Mouse (Mus musculus): ENCODE results near the gene Fiz1. TPM values are rescaled to one million over a fixed set of nuclear protein-coding genes. Genes with fewer than 3 reads are reported as not detected.
A peak's percentile ranks its signal among the peaks of the same experiment; 100 is the strongest.

Gene Fiz1
- polyA plus RNA-seq, 1 experiment from 2014 or later: 26.2 TPM

- ATAC-seq (replicated peaks; ENCODE audit: insufficient number of reproducible peaks, insufficient read depth, low FRiP score, low read depth): no peak
- Histone ChIP-seq H3K4me3 (no peak overlapping the region), H3K27me3 (peaks cover 7% of the 10 kb centered on the region; the same call in 1 of the 2 replicates), H3K9ac (no peak overlapping the region), H3K4me2 (no peak overlapping the region), H3K36me3 (no peaks in the 10 kb centered on the region), H3K27ac (no peak overlapping the region), H3K4me1 (replicated peaks) (0 out of 2 replicates have a peak, but pooled peaks cover 3% of the 10 kb centered on the region), H3K9me3 (replicated peaks) (no peaks in the 10 kb centered on the region)
- WGBS: 79% methylated on average over 5 of the region's 5 CpGs
Observed at GRCm38 (mm10) chr7:4964988-4965387, 49.5 kb downstream of the Fiz1 start.

DNA sequence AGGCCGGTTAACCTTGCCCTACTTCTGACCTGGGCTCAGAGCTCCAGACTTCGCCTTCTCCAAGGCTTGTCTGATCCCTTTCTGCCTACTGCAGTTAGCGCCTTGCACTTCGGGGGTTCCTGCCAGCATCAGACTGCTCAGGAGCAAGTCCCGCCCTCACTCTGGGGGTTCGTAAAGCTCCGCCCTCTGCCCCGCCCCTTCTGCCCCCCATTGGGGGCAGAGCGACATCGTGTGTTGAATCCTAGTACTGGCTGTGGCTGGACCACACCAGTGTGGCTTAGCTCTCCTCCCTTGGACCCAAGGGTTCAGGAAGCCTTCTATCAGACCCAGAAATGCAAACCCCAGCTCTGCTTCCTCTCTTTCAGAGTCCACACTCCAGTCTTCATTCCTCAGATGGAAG lies 50.2 kb downstream of the Fiz1 start, which contains the start of gene Sbk2:
Gene Sbk2 (minus strand): TSS at position 135 of the 400 bp plus-strand sequence.
- Histone ChIP-seq H3K4me2 (peak within 1 kb of the TSS; percentile 43), H3K4me1 (replicated peaks) (0 out of 2 replicates have a peak, but pooled peaks cover 3% of the 10 kb centered on the region), H3K9ac (no peak within 1 kb of the TSS), H3K27me3 (peaks cover 7% of the 10 kb centered on the region; the same call in 1 of the 2 replicates), H3K36me3 (no peaks in the 10 kb centered on the region), H3K4me3 (0 out of 2 replicates have a peak within 1 kb of the TSS, but pooled peaks have one; percentile 2), H3K9me3 (replicated peaks) (no peaks in the 10 kb centered on the region), H3K27ac (no peak within 1 kb of the TSS)
- ATAC-seq (replicated peaks; ENCODE audit: insufficient number of reproducible peaks, insufficient read depth, low FRiP score, low read depth): peak; percentile 85
- WGBS: 3% methylated on average over 10 of the region's 10 CpGs

GRCm38 (mm10) chr7:4963527-4963926 lies 51.0 kb downstream of the Fiz1 start:
- Histone ChIP-seq H3K4me2 (no peak overlapping the region), H3K4me3 (no peak overlapping the region), H3K27ac (no peak overlapping the region), H3K27me3 (peaks cover 7% of the 10 kb centered on the region; the same call in 1 of the 2 replicates), H3K36me3 (no peaks in the 10 kb centered on the region), H3K9ac (no peak overlapping the region), H3K9me3 (replicated peaks) (no peaks in the 10 kb centered on the region), H3K4me1 (replicated peaks) (0 out of 2 replicates have a peak, but pooled peaks cover 3% of the 10 kb centered on the region)
- WGBS: 67% methylated on average over 5 of the region's 5 CpGs
- ATAC-seq (replicated peaks; ENCODE audit: insufficient number of reproducible peaks, insufficient read depth, low FRiP score, low read depth): no peak

- ATAC-seq (replicated peaks; ENCODE audit: insufficient number of reproducible peaks, insufficient read depth, low FRiP score, low read depth): no peak
- H3K27ac ChIP-seq: no peak overlapping the region
- H3K9me3 ChIP-seq (replicated peaks): no peaks in the 10 kb centered on the region
- H3K4me2 ChIP-seq: no peak overlapping the region
- H3K27me3 ChIP-seq: no peaks in the 10 kb centered on the region
- H3K9ac ChIP-seq: no peak overlapping the region
- no peaks in the 10 kb centered on the region for H3K36me3 ChIP-seq
- H3K4me1 ChIP-seq (replicated peaks): peaks cover 16% of the 10 kb centered on the region
- WGBS: 68% methylated on average over 10 of the region's 10 CpGs
- no peak overlapping the region for H3K4me3 ChIP-seq
Observed at GRCm38 (mm10) chr7:4957361-4957760, 57.1 kb downstream of the Fiz1 start.

Other genes with a start within 250 kb of the Fiz1 start
- gene Fam71e2, start 243.4 kb downstream of the Fiz1 start, polyA plus RNA-seq (2015; fragmentation: Nextera tagmentation; extraction: Ambion mirVana): not detected in 2 replicates
- gene Il11, start 231.8 kb downstream of the Fiz1 start, polyA plus RNA-seq (2015; fragmentation: Nextera tagmentation; extraction: Ambion mirVana): 0.06 TPM in 1 of 2 replicates, not detected in the other
- gene Tmem190, start 231.8 kb downstream of the Fiz1 start, polyA plus RNA-seq (2015; fragmentation: Nextera tagmentation; extraction: Ambion mirVana): 0.25 TPM in 1 of 2 replicates, not detected in the other
- 4.2 and 5.0 TPM in 2 replicates for gene Tmem238, start 225.0 kb downstream of the Fiz1 start, polyA plus RNA-seq (2015; fragmentation: Nextera tagmentation; extraction: Ambion mirVana)
- 197 and 209 TPM in 2 replicates for gene Rpl28, start 221.8 kb downstream of the Fiz1 start, polyA plus RNA-seq (2015; fragmentation: Nextera tagmentation; extraction: Ambion mirVana)
- gene Ube2s, start 202.1 kb downstream of the Fiz1 start, polyA plus RNA-seq (2015; fragmentation: Nextera tagmentation; extraction: Ambion mirVana): 283 and 347 TPM in 2 replicates
- gene Shisa7, start 170.0 kb downstream of the Fiz1 start, polyA plus RNA-seq (2015; fragmentation: Nextera tagmentation; extraction: Ambion mirVana): 0.05 and 0.14 TPM in 2 replicates
- 3.0 and 4.8 TPM in 2 replicates for gene Isoc2b, start 144.4 kb downstream of the Fiz1 start, polyA plus RNA-seq (2015; fragmentation: Nextera tagmentation; extraction: Ambion mirVana)
- gene Isoc2a, start 137.5 kb downstream of the Fiz1 start, polyA plus RNA-seq (2015; fragmentation: Nextera tagmentation; extraction: Ambion mirVana): 1.3 and 1.6 TPM in 2 replicates
- not detected in 2 replicates for gene Gm36210, start 108.2 kb downstream of the Fiz1 start, polyA plus RNA-seq (2015; fragmentation: Nextera tagmentation; extraction: Ambion mirVana)
- 2.1 and 3.0 TPM in 2 replicates for gene Zfp628, start 99.5 kb downstream of the Fiz1 start, polyA plus RNA-seq (2015; fragmentation: Nextera tagmentation; extraction: Ambion mirVana)
- gene Nat14, start 92.7 kb downstream of the Fiz1 start, polyA plus RNA-seq (2015; fragmentation: Nextera tagmentation; extraction: Ambion mirVana): 4.2 and 5.3 TPM in 2 replicates
- 2.6 and 3.3 TPM in 2 replicates for gene Ssc5d, start 88.9 kb downstream of the Fiz1 start, polyA plus RNA-seq (2015; fragmentation: Nextera tagmentation; extraction: Ambion mirVana)
- gene Sbk2, start 50.3 kb downstream of the Fiz1 start, polyA plus RNA-seq (2015; fragmentation: Nextera tagmentation; extraction: Ambion mirVana): 4.8 and 5.3 TPM in 2 replicates
- gene Sbk3, start 43.5 kb downstream of the Fiz1 start, polyA plus RNA-seq (2015; fragmentation: Nextera tagmentation; extraction: Ambion mirVana): 0.33 and 0.55 TPM in 2 replicates
- gene Zfp579, start 18.5 kb downstream of the Fiz1 start, polyA plus RNA-seq (2015; fragmentation: Nextera tagmentation; extraction: Ambion mirVana): 22.5 and 26.7 TPM in 2 replicates
- gene Zfp524, start 282 bp downstream of the Fiz1 start, polyA plus RNA-seq (2015; fragmentation: Nextera tagmentation; extraction: Ambion mirVana): 11.3 and 12.1 TPM in 2 replicates
- gene Gm44973, start 799 bp upstream of the Fiz1 start, polyA plus RNA-seq (2015; fragmentation: Nextera tagmentation; extraction: Ambion mirVana): 0.78 TPM in 1 of 2 replicates, not detected in the other
- 3.3 and 5.5 TPM in 2 replicates for gene Zfp865, start 5.7 kb upstream of the Fiz1 start, polyA plus RNA-seq (2015; fragmentation: Nextera tagmentation; extraction: Ambion mirVana)
- 1.7 and 3.7 TPM in 2 replicates for gene Ccdc106, start 5.9 kb upstream of the Fiz1 start, polyA plus RNA-seq (2015; fragmentation: Nextera tagmentation; extraction: Ambion mirVana)
- not detected in 2 replicates for gene 4632433K11Rik, start 19.4 kb upstream of the Fiz1 start, polyA plus RNA-seq (2015; fragmentation: Nextera tagmentation; extraction: Ambion mirVana)
- 5.4 and 6.5 TPM in 2 replicates for gene Zfp784, start 23.7 kb upstream of the Fiz1 start, polyA plus RNA-seq (2015; fragmentation: Nextera tagmentation; extraction: Ambion mirVana)
- gene Zfp580, start 36.8 kb upstream of the Fiz1 start, polyA plus RNA-seq (2015; fragmentation: Nextera tagmentation; extraction: Ambion mirVana): 14.7 and 17.2 TPM in 2 replicates
- 63.0 and 78.8 TPM in 2 replicates for gene U2af2, start 47.4 kb upstream of the Fiz1 start, polyA plus RNA-seq (2015; fragmentation: Nextera tagmentation; extraction: Ambion mirVana)
- gene Epn1, start 65.5 kb upstream of the Fiz1 start, polyA plus RNA-seq (2015; fragmentation: Nextera tagmentation; extraction: Ambion mirVana): 43.1 and 57.0 TPM in 2 replicates
- not detected in 2 replicates for gene Rfpl4, start 102.3 kb upstream of the Fiz1 start, polyA plus RNA-seq (2015; fragmentation: Nextera tagmentation; extraction: Ambion mirVana)
- gene Rasl2-9, start 111.3 kb upstream of the Fiz1 start, polyA plus RNA-seq (2015; fragmentation: Nextera tagmentation; extraction: Ambion mirVana): 1.3 and 1.7 TPM in 2 replicates
- not detected in 2 replicates for gene Vmn1r55, start 135.0 kb upstream of the Fiz1 start, polyA plus RNA-seq (2015; fragmentation: Nextera tagmentation; extraction: Ambion mirVana)
- gene Vmn1r56, start 182.1 kb upstream of the Fiz1 start, polyA plus RNA-seq (2015; fragmentation: Nextera tagmentation; extraction: Ambion mirVana): not detected in 2 replicates
- not detected in 2 replicates for gene Vmn1r57, start 203.8 kb upstream of the Fiz1 start, polyA plus RNA-seq (2015; fragmentation: Nextera tagmentation; extraction: Ambion mirVana)

Data from heart, embryonic 15.5 days (tissue).